Mouse (Mus musculus) CH12.LX (cell line): ENCODE results near the gene Snrnp35. TPM values are rescaled to one million over a fixed set of nuclear protein-coding genes. Genes with fewer than 3 reads are reported as not detected.

Experiments used
- DNase-seq: peaks from one replicate; pipeline ENCODE4 v3.0.0-alpha.2; 2013; ENCODE audit errors: extremely low read depth
- H3K27ac ChIP-seq: 2 replicates; pipeline ENCODE4 v1.5.1; 2012; ENCODE audit warnings: low read depth, mild to moderate bottlenecking, control low read depth, moderate library complexity; ENCODE audit not compliant: insufficient read depth
- H3K27me3 ChIP-seq: replicated peaks from 2 replicates; pipeline ENCODE3; 2012; ENCODE audit warnings: inconsistent platforms
- H3K36me3 ChIP-seq, 2 experiments: replicated peaks in 1 of 2; 2 replicates each; pipeline versions ENCODE3 to v1.6.1; 2012; ENCODE audit warnings: inconsistent platforms in 1 of 2, low read length in 1 of 2, mild to moderate bottlenecking in 1 of 2, mixed read lengths in 1 of 2, moderate library complexity in 1 of 2; ENCODE audit not compliant: control insufficient read depth in 1 of 2, insufficient read depth in 1 of 2
- H3K4me1 ChIP-seq, 2 experiments: 2 replicates each; pipeline ENCODE4 v1.6.1; 2012; ENCODE audit warnings: inconsistent platforms in 1 of 2, moderate library complexity in 1 of 2; ENCODE audit not compliant: insufficient read depth in 2 of 2, control insufficient read depth in 1 of 2
- H3K4me2 ChIP-seq: 2 replicates; pipeline ENCODE4 v1.6.1; 2012; ENCODE audit warnings: low read depth, mild to moderate bottlenecking, control low read depth; ENCODE audit not compliant: poor library complexity, insufficient read depth, severe bottlenecking
- H3K4me3 ChIP-seq, 3 experiments: fragments of 150-350 bp in 1 of 3; sonication (generic) in 1 of 3; replicated peaks in 1 of 3; 2 replicates each; pipeline versions ENCODE3 to v1.5.1; 2011 to 2012; ENCODE audit warnings: low read depth in 2 of 3, low read length in 2 of 3, mild to moderate bottlenecking in 2 of 3, moderate library complexity in 2 of 3, control low read depth in 1 of 3, improper control_type of control experiment in 1 of 3, inconsistent platforms in 1 of 3, mixed read lengths in 1 of 3; ENCODE audit not compliant: poor library complexity in 1 of 3
- H3K79me2 ChIP-seq: replicated peaks from 2 replicates; pipeline ENCODE4 v1.6.1; 2012; ENCODE audit warnings: mild to moderate bottlenecking, moderate library complexity; ENCODE audit not compliant: control insufficient read depth, poor library complexity, insufficient read depth, severe bottlenecking; ENCODE audit errors: extremely low read depth
- H3K9ac ChIP-seq: 2 replicates; pipeline ENCODE4 v1.6.1; 2012; ENCODE audit warnings: low read depth, mild to moderate bottlenecking, control low read depth, moderate library complexity; ENCODE audit not compliant: insufficient read depth
- H3K9me3 ChIP-seq: replicated peaks from 2 replicates; pipeline ENCODE3; 2012; ENCODE audit warnings: low read length, inconsistent platforms, mixed read lengths
- BHLHE40 ChIP-seq: IDR thresholded peaks from 2 replicates; pipeline ENCODE4 v1.6.1; 2011; ENCODE audit warnings: mild to moderate bottlenecking, low read depth, low read length, improper control_type of control experiment
- E2F4 ChIP-seq: IDR thresholded peaks from 2 replicates; pipeline ENCODE4 v1.6.1; 2011; ENCODE audit warnings: low read depth, low read length, improper control_type of control experiment; ENCODE audit not compliant: insufficient replicate concordance
- ELF1 ChIP-seq: IDR thresholded peaks from 2 replicates; pipeline ENCODE4 v1.6.1; 2014; ENCODE audit warnings: low read depth, mild to moderate bottlenecking, inconsistent platforms, low read length, improper control_type of control experiment
- IRF4 ChIP-seq: IDR thresholded peaks from 2 replicates; pipeline ENCODE4 v1.6.1; 2014; ENCODE audit warnings: low read depth, mild to moderate bottlenecking, inconsistent platforms, low read length, improper control_type of control experiment
- JUND ChIP-seq: conservative IDR thresholded peaks from 2 replicates; pipeline ENCODE4 v1.6.1; 2011; ENCODE audit warnings: low read depth, low read length, improper control_type of control experiment
- KAT2A ChIP-seq: IDR thresholded peaks from 2 replicates; pipeline ENCODE4 v1.6.1; 2012; ENCODE audit warnings: low read length, improper control_type of control experiment, inconsistent platforms; ENCODE audit not compliant: insufficient replicate concordance
- MEF2A ChIP-seq: IDR thresholded peaks from 2 replicates; pipeline ENCODE4 v1.6.1; 2014; ENCODE audit warnings: low read depth, mild to moderate bottlenecking, inconsistent platforms, low read length, improper control_type of control experiment, borderline replicate concordance
- MYC ChIP-seq: IDR thresholded peaks from 2 replicates; pipeline ENCODE4 v1.6.1; 2011; ENCODE audit warnings: low read depth, mild to moderate bottlenecking, improper control_type of control experiment, low read length
- POLR2AphosphoS2 ChIP-seq: IDR thresholded peaks from 2 replicates; pipeline ENCODE4 v1.6.1; 2011; ENCODE audit warnings: low read depth, low read length, improper control_type of control experiment
- RAD21 ChIP-seq: IDR thresholded peaks from 2 replicates; pipeline ENCODE4 v1.6.1; 2011; ENCODE audit warnings: low read depth, mild to moderate bottlenecking, low read length, improper control_type of control experiment, moderate library complexity
- RCOR1 ChIP-seq: conservative IDR thresholded peaks from 2 replicates; pipeline ENCODE4 v1.6.1; 2012; ENCODE audit warnings: low read depth, mild to moderate bottlenecking, inconsistent platforms, low read length, improper control_type of control experiment
- SMC3 ChIP-seq: IDR thresholded peaks from 2 replicates; pipeline ENCODE4 v1.6.1; 2011; ENCODE audit warnings: low read depth, low read length, improper control_type of control experiment
- TBP ChIP-seq: conservative IDR thresholded peaks from 2 replicates; pipeline ENCODE4 v1.6.1; 2011; ENCODE audit warnings: low read depth, low read length, improper control_type of control experiment
- TCF12 ChIP-seq: IDR thresholded peaks from 2 replicates; pipeline ENCODE4 v1.6.1; 2014; ENCODE audit warnings: low read depth, mild to moderate bottlenecking, inconsistent platforms, low read length, improper control_type of control experiment
- UBTF ChIP-seq: IDR thresholded peaks from 2 replicates; pipeline ENCODE4 v1.6.1; 2012; ENCODE audit warnings: low read depth, mild to moderate bottlenecking, inconsistent platforms, low read length, improper control_type of control experiment, moderate library complexity
- USF1 ChIP-seq: IDR thresholded peaks from 2 replicates; pipeline ENCODE4 v1.6.1; 2014; ENCODE audit warnings: low read depth, mild to moderate bottlenecking, inconsistent platforms, low read length, improper control_type of control experiment
- USF2 ChIP-seq: conservative IDR thresholded peaks from 2 replicates; pipeline ENCODE4 v1.6.1; 2011; ENCODE audit warnings: low read depth, low read length, improper control_type of control experiment
- ZKSCAN1 ChIP-seq: IDR thresholded peaks from 2 replicates; pipeline ENCODE4 v1.6.1; 2012; ENCODE audit warnings: low read depth, inconsistent platforms, low read length, improper control_type of control experiment, borderline replicate concordance
- ZMIZ1 ChIP-seq: IDR thresholded peaks from 2 replicates; pipeline ENCODE4 v1.6.1; 2012; ENCODE audit warnings: low read depth, mild to moderate bottlenecking, inconsistent platforms, low read length, improper control_type of control experiment
- dilution Hi-C: fragments of 300-500 bp; cut with MboI; formaldehyde crosslinking; loops from 2 replicates; pipeline ENCODE4 v1.14.3; 2020; ENCODE audit warnings: low sequenced_read_pairs; ENCODE audit not compliant: extremely low pct_unique_long_range_greater_than_20kb, extremely low pct_ligation_motif_present
- in situ Hi-C: fragments of 300-500 bp; cut with MboI; formaldehyde crosslinking; loops from 3 replicates; pipeline ENCODE4 v1.14.3; 2019; ENCODE audit warnings: low sequenced_read_pairs, low pct_ligation_motif_present, low pct_unique_long_range_greater_than_20kb, mixed read lengths
- polyA plus RNA-seq: library from polyadenylated mRNA; unstranded; fragments of >175 nt; gene quantifications from 2 replicates; pipeline ENCODE4 v1.2.1, GENCODE M21; 2012; ENCODE audit warnings: low read depth; ENCODE audit not compliant: insufficient read length
- total RNA-seq, 2 experiments: library from RNA; depleted of rRNA; stranded (reverse); fragments of 300-350 nt in 1 of 2; fragments of >200 nt in 1 of 2; gene quantifications; 2 replicates each; pipeline ENCODE4 v1.2.3; 2012 to 2014

The Snrnp35 gene
- total and polyA plus RNA-seq, 3 experiments, result 13.9 to 29.0 (median 27.4) TPM

DNA sequence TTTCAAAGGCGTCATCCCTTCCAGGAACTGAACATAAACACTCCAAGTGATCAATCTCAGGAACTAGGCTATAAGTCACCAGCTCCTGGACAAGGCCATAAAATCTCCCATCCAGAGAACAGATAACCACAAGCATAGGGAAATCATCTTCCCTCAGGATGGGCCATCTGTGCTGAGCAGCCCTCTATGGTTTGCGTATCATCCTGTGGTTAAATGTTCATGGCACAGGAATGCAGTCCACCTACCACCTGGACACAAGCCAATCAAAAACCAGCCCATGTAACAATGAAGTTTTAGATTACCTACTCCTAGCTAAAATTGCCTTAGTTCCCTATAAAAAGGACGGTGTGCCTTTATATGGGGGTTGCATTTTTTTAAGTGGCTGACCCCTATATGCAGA, 6.0 kb downstream of the Snrnp35 start:
- Histone ChIP-seq H3K36me3 (peaks cover 27 to 75% of the 10 kb centered on the region in 2 experiments), H3K9ac (no peak overlapping the region), H3K4me1 (peaks cover 6 to 42% of the 10 kb centered on the region in 2 experiments; a peak in 3 of 4 replicates), H3K27me3 (no peaks in the 10 kb centered on the region), H3K4me3 (no peak overlapping the region), H3K9me3 (no peaks in the 10 kb centered on the region), H3K27ac (no peak overlapping the region), H3K79me2 (peaks cover 6% of the 10 kb centered on the region; the same call in 1 of the 2 replicates), H3K4me2 (no peak overlapping the region)
- in situ Hi-C loops (no loop called here), dilution Hi-C loops (no loop called here)
- no peak for DNase-seq
- TF ChIP-seq MYC, result no peak
- TF ChIP-seq KAT2A, result no peak
- TF ChIP-seq TBP, result no peak
- no peak for TF ChIP-seq RAD21

- no peak overlapping the region for H3K27ac ChIP-seq
- no peak overlapping the region for H3K4me3 ChIP-seq
- H3K4me2 ChIP-seq, result no peak overlapping the region
- no peak for TF ChIP-seq USF1
- no peak for TF ChIP-seq MEF2A
- no peak for TF ChIP-seq TCF12
- no peak for TF ChIP-seq ZMIZ1
- no peak for TF ChIP-seq POLR2AphosphoS2
- TF ChIP-seq UBTF, result no peak
- no peak for TF ChIP-seq RCOR1
- no peak for TF ChIP-seq RAD21
- TF ChIP-seq ZKSCAN1, result no peak
- no peak for TF ChIP-seq SMC3
- TF ChIP-seq, all 38 proteins: peak for 0
- DNase-seq, result no peak
- no peaks in the 10 kb centered on the region for H3K9me3 ChIP-seq
- no peak overlapping the region for H3K9ac ChIP-seq
- dilution Hi-C loops, result no loop called here
- H3K79me2 ChIP-seq, result no peaks in the 10 kb centered on the region
- H3K27me3 ChIP-seq, result no peaks in the 10 kb centered on the region
- H3K4me1 ChIP-seq, result peaks cover 0 to 33% of the 10 kb centered on the region in 2 experiments; a peak in 2 of 4 replicates
- H3K36me3 ChIP-seq, result peaks cover 27 to 79% of the 10 kb centered on the region in 2 experiments
- in situ Hi-C loops, result loop anchor here (5.0 kb wide), 1 partner anchor 36 kb away; no protein-coding TSS in a partner anchor
Measured at GRCm38 (mm10) chr5:124491732-124492131, 8.8 kb downstream of the Snrnp35 start.

- Histone ChIP-seq H3K4me2 (no peak overlapping the region), H3K79me2 (no peaks in the 10 kb centered on the region), H3K9ac (no peak overlapping the region), H3K27me3 (no peaks in the 10 kb centered on the region), H3K36me3 (peaks cover 25 to 74% of the 10 kb centered on the region in 2 experiments), H3K9me3 (no peaks in the 10 kb centered on the region), H3K27ac (no peak overlapping the region), H3K4me1 (peaks cover 0 to 42% of the 10 kb centered on the region in 2 experiments; a peak in 2 of 4 replicates), H3K4me3 (no peak overlapping the region)
- dilution Hi-C loops (no loop called here), in situ Hi-C loops (loop anchor here (5.0 kb wide), 1 partner anchor 35 kb away; no protein-coding TSS in a partner anchor)
- no peak for DNase-seq
- TF ChIP-seq IRF4, result no peak
- TF ChIP-seq USF2, result no peak
- TF ChIP-seq ZKSCAN1, result no peak
- no peak for TF ChIP-seq RAD21
- no peak for TF ChIP-seq TCF12
- TF ChIP-seq E2F4, result no peak
- TF ChIP-seq RCOR1, result no peak
- TF ChIP-seq JUND, result no peak
- TF ChIP-seq ELF1, result no peak
- no peak for TF ChIP-seq BHLHE40
Measured at GRCm38 (mm10) chr5:124492618-124493017, 9.7 kb downstream of the Snrnp35 start.
